Mouse (Mus musculus): ENCODE results near the gene G0s2. TPM values are rescaled to one million over a fixed set of nuclear protein-coding genes. Genes with fewer than 3 reads are reported as not detected.

G0s2 gene
- total and polyA plus RNA-seq, 2 experiments from 2014 or later, result 93.3 to 122 TPM

DNA sequence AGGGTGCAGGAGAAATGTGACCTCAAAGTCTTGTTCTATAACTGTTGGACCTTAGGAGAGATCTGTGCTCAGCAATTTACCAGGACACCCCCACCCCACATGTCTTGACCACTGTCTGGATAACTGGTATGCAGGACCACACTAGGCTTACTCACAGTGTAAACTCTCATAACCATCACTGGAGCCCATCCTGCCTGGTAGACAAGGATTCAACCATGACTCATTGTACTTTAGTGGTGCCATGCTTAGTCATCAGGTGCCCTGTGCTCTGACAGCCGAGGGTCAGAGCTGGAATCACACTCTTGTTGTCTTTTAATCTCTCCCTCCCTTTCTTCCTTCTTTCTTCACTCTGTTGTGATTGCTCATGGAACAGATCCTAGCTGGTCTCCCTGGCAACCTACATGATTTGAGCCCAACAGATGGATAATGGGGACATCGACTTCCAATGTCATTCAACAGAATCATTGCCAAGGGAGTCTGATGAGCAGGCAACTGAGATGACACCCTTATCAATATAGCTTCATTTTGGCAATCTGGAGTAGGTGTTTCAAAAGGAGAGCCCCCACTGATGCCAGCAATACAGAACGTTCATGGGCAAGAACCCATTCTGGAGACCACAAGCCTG is 25.2 kb upstream of the G0s2 start:
- no peak overlapping the region for H3K27ac ChIP-seq (ENCODE audit: low read depth)
- no peaks in the 10 kb centered on the region for H3K9me3 ChIP-seq (replicated peaks; ENCODE audit: control insufficient read depth, low read length)
- H3K4me3 ChIP-seq (ENCODE audit: low read depth, low read length), result no peak overlapping the region
- H3K27me3 ChIP-seq (ENCODE audit: control insufficient read depth, insufficient read depth, low read length), result no peaks in the 10 kb centered on the region
- no peak overlapping the region for H3K4me2 ChIP-seq (ENCODE audit: low read depth, low read length)
- 80% methylated on average over 3 of the region's 3 CpGs for WGBS
- ATAC-seq (ENCODE audit: insufficient read depth, low read depth), result no peak
- no peaks in the 10 kb centered on the region for H3K4me1 ChIP-seq (ENCODE audit: control insufficient read depth, insufficient read depth)
- no peak for TF ChIP-seq CTCF (IDR thresholded peaks at IDR 0.05; ENCODE audit: low read depth)
- H3K36me3 ChIP-seq (replicated peaks; ENCODE audit: control insufficient read depth, insufficient read depth, low read length), result no peaks in the 10 kb centered on the region
- H3K9ac ChIP-seq (replicated peaks; ENCODE audit: low read depth, low read length), result no peak overlapping the region
- no peak for DNase-seq (ENCODE audit: low spot score)

DNA sequence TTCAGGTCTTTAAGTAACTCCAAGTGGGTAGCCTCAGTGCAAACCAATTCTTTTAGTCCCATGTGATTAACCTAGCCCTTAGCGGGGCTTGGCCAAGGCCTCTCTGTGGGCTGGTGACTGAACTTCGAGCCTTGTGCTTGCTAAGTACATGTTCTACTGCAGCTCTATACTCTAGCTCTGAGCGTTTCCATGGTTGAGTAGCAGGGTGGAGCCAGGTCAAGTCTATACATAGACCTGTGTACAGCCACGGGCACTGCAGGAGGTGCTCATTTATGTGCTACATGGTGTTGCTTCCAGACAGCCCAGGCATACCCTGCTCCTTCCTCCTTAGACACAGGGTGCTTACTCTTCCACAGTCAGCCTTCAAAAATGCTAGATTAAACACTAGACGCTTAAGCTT is 22.9 kb upstream of the G0s2 start:
- Histone ChIP-seq H3K4me2 (ENCODE audit: low read depth, low read length) (no peak overlapping the region), H3K4me1 (ENCODE audit: control insufficient read depth, insufficient read depth) (no peaks in the 10 kb centered on the region), H3K9me3 (replicated peaks; ENCODE audit: control insufficient read depth, low read length) (no peaks in the 10 kb centered on the region), H3K36me3 (replicated peaks; ENCODE audit: control insufficient read depth, insufficient read depth, low read length) (no peaks in the 10 kb centered on the region), H3K27ac (ENCODE audit: low read depth) (no peak overlapping the region), H3K27me3 (ENCODE audit: control insufficient read depth, insufficient read depth, low read length) (no peaks in the 10 kb centered on the region), H3K9ac (replicated peaks; ENCODE audit: low read depth, low read length) (no peak overlapping the region), H3K4me3 (ENCODE audit: low read depth, low read length) (no peak overlapping the region)
- DNase-seq (ENCODE audit: low spot score) (no peak), ATAC-seq (ENCODE audit: insufficient read depth, low read depth) (no peak)
- WGBS, result 68% methylated on average over 5 of the region's 5 CpGs
- TF ChIP-seq CTCF (IDR thresholded peaks at IDR 0.05; ENCODE audit: low read depth), result no peak
- no peak for TF ChIP-seq EP300 (IDR thresholded peaks at IDR 0.05; ENCODE audit: low read depth)

DNA sequence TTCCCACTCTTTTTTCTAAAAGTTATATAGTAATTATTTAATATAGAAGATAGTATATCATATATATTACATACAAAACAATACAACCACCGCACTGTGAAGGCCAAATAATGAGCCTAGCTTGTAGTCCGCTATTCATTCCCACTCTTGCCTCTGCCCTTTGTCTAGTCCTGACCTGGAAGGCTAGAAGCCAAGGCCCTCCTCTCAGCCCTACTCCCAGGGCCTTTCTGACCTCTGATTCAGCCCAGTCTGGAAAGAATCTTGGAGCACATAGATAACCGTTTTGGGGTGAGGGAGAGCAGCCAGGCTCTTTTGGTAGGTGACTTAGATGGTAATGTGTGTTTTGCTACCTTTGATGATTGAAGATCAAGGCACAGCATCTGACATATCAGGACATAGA is 20.9 kb upstream of the G0s2 start:
- Histone ChIP-seq H3K4me1 (ENCODE audit: control insufficient read depth, insufficient read depth) (no peaks in the 10 kb centered on the region), H3K9ac (replicated peaks; ENCODE audit: low read depth, low read length) (no peak overlapping the region), H3K27me3 (ENCODE audit: control insufficient read depth, insufficient read depth, low read length) (no peaks in the 10 kb centered on the region), H3K4me3 (ENCODE audit: low read depth, low read length) (no peak overlapping the region), H3K36me3 (replicated peaks; ENCODE audit: control insufficient read depth, insufficient read depth, low read length) (no peaks in the 10 kb centered on the region), H3K4me2 (ENCODE audit: low read depth, low read length) (no peak overlapping the region), H3K27ac (ENCODE audit: low read depth) (no peak overlapping the region), H3K9me3 (replicated peaks; ENCODE audit: control insufficient read depth, low read length) (no peaks in the 10 kb centered on the region)
- no peak for TF ChIP-seq EP300 (IDR thresholded peaks at IDR 0.05; ENCODE audit: low read depth)
- DNase-seq (ENCODE audit: low spot score) (no peak), ATAC-seq (ENCODE audit: insufficient read depth, low read depth) (no peak)
- 77% methylated on average over 3 of the region's 3 CpGs for WGBS

DNA sequence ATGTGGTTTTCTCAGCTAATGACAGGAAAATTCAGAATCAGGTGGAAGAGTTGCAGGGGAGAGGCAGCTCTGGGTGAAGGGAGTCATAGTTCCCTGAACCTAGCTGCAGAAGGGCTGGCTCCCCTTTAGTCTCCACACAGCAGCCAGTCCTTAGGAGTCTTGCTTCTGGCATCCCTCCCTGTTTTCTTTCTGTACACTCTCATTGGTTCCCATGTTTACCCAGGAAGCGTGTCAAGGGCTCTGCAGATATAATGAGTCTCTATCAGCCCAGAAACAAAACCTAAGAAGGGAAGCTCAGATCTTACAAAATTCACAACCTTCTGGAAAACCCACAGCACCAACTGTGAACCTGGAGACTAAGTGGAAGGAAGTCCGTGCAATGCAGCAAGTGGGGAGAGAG is 20.0 kb upstream of the G0s2 start:
- no peaks in the 10 kb centered on the region for H3K4me1 ChIP-seq (ENCODE audit: control insufficient read depth, insufficient read depth)
- no peaks in the 10 kb centered on the region for H3K36me3 ChIP-seq (replicated peaks; ENCODE audit: control insufficient read depth, insufficient read depth, low read length)
- no peak overlapping the region for H3K9ac ChIP-seq (replicated peaks; ENCODE audit: low read depth, low read length)
- ATAC-seq (ENCODE audit: insufficient read depth, low read depth) (no peak), DNase-seq (ENCODE audit: low spot score) (no peak)
- H3K4me2 ChIP-seq (ENCODE audit: low read depth, low read length), result no peak overlapping the region
- no peaks in the 10 kb centered on the region for H3K9me3 ChIP-seq (replicated peaks; ENCODE audit: control insufficient read depth, low read length)
- no peak for TF ChIP-seq EP300 (IDR thresholded peaks at IDR 0.05; ENCODE audit: low read depth)
- no peak for TF ChIP-seq CTCF (IDR thresholded peaks at IDR 0.05; ENCODE audit: low read depth)
- H3K27me3 ChIP-seq (ENCODE audit: control insufficient read depth, insufficient read depth, low read length), result no peaks in the 10 kb centered on the region
- WGBS, result 47% methylated on average over 2 of the region's 2 CpGs
- H3K4me3 ChIP-seq (ENCODE audit: low read depth, low read length), result no peak overlapping the region
- H3K27ac ChIP-seq (ENCODE audit: low read depth), result no peak overlapping the region

DNA sequence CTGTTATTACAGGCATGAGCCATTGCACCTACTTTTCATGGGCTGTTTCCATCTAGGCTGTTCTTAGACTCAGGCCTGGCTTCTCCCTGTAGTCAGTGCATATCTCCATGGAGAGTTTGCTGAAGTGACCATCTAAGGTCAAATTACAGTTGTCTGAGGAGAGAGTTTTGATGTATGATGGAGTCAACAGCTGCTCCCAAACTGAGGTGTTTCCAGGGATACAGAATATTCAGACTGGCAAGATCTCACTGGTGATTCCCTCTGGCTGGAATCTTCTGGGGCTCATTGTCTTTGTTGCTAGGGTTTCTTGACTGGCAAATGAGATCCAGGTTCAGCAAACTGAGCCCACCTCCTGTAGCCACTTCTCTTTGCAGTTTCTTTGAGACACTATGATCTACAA is 17.7 kb upstream of the G0s2 start:
- H3K9me3 ChIP-seq (replicated peaks; ENCODE audit: control insufficient read depth, low read length), result no peaks in the 10 kb centered on the region
- no peaks in the 10 kb centered on the region for H3K27me3 ChIP-seq (ENCODE audit: control insufficient read depth, insufficient read depth, low read length)
- H3K9ac ChIP-seq (replicated peaks; ENCODE audit: low read depth, low read length), result no peak overlapping the region
- no peak overlapping the region for H3K4me2 ChIP-seq (ENCODE audit: low read depth, low read length)
- TF ChIP-seq EP300 (IDR thresholded peaks at IDR 0.05; ENCODE audit: low read depth) (no peak), CTCF (IDR thresholded peaks at IDR 0.05; ENCODE audit: low read depth) (no peak)
- no peak for DNase-seq (ENCODE audit: low spot score)
- no peaks in the 10 kb centered on the region for H3K36me3 ChIP-seq (replicated peaks; ENCODE audit: control insufficient read depth, insufficient read depth, low read length)
- ATAC-seq (ENCODE audit: insufficient read depth, low read depth), result no peak
- no peak overlapping the region for H3K4me3 ChIP-seq (ENCODE audit: low read depth, low read length)
- no peak overlapping the region for H3K27ac ChIP-seq (ENCODE audit: low read depth)
- no peaks in the 10 kb centered on the region for H3K4me1 ChIP-seq (ENCODE audit: control insufficient read depth, insufficient read depth)

DNA sequence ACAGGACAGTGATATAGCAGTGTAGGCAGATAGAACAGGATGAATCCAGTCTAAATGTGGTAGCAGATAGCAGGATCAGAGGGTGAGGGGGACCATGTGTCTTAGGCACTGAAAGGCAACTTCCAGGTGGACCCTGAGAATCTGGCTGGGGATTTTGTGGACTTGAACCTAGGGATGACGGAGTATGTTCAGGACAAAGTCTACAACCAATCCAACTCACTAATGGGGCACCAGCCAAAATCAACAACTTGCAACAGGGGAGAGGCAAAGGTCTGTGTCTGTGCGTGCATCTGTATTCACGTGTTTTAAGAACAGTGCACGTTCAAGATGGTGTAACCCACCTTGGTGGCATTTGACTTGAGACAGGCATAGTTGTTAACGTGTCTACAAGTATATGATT is 16.9 kb upstream of the G0s2 start:
- no peaks in the 10 kb centered on the region for H3K36me3 ChIP-seq (replicated peaks; ENCODE audit: control insufficient read depth, insufficient read depth, low read length)
- no peak for TF ChIP-seq EP300 (IDR thresholded peaks at IDR 0.05; ENCODE audit: low read depth)
- TF ChIP-seq CTCF (IDR thresholded peaks at IDR 0.05; ENCODE audit: low read depth), result no peak

More for the DNA sequence above, 16.9 kb upstream of the G0s2 start:
- no peak overlapping the region for H3K4me3 ChIP-seq (ENCODE audit: low read depth, low read length)
- WGBS, result 75% methylated on average over 5 of the region's 5 CpGs
- H3K27me3 ChIP-seq (ENCODE audit: control insufficient read depth, insufficient read depth, low read length), result no peaks in the 10 kb centered on the region
- H3K27ac ChIP-seq (ENCODE audit: low read depth), result no peak overlapping the region
- no peaks in the 10 kb centered on the region for H3K9me3 ChIP-seq (replicated peaks; ENCODE audit: control insufficient read depth, low read length)
- no peak for DNase-seq (ENCODE audit: low spot score)
- H3K9ac ChIP-seq (replicated peaks; ENCODE audit: low read depth, low read length), result no peak overlapping the region
- no peak overlapping the region for H3K4me2 ChIP-seq (ENCODE audit: low read depth, low read length)
- H3K4me1 ChIP-seq (ENCODE audit: control insufficient read depth, insufficient read depth), result no peaks in the 10 kb centered on the region
- ATAC-seq (ENCODE audit: insufficient read depth, low read depth), result no peak

Data from heart, postnatal 0 days (tissue).